Mouse (Mus musculus): ENCODE data around the gene Adora1.

DNA sequence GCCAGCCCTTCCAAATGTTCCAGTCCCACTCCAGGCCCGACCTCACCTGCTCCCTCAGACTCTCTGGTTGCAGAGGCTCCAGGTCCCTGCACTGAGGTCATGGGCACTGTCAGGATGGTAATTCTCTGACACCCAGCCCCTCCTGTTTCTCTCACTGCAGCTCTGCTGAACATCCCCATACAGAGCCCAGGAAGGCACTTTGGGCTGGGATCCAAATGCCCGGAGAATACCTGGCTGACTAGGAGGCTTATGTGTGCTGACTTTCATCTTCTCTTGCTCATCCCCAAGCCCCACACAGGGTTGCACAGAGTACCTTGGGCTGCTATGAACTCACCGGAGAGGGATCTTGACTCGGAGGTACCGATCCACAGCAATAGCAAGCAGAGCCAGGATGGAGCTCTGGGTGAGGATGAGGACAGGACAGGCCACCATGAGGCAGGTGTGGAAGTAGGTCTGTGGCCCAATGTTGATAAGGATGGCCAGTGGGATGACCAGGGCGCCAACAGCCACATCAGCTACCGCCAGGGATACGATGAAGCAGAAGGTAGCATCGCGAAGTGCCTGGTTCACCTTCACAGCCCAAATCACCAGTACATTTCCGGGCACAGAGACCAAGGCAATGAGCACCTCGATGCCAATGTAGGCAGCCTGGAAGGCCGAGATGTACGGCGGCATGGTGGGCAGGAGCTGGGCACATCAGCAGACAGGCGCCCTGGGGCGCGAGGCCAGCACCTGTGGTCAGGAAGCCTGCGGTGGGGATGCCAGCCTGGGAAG lies 1.4 kb downstream of the Adora1 start:
- TF ChIP-seq CTCF (IDR thresholded peaks at IDR 0.05; ENCODE audit: extremely low read depth, insufficient read length, insufficient replicate concordance, low read depth, low read length) (no peak), POLR2A (IDR thresholded peaks at IDR 0.05; ENCODE audit: low read depth, low read length) (no peak)

Data from small intestine, adult 2 months (tissue).